In the genomic region with DNA sequence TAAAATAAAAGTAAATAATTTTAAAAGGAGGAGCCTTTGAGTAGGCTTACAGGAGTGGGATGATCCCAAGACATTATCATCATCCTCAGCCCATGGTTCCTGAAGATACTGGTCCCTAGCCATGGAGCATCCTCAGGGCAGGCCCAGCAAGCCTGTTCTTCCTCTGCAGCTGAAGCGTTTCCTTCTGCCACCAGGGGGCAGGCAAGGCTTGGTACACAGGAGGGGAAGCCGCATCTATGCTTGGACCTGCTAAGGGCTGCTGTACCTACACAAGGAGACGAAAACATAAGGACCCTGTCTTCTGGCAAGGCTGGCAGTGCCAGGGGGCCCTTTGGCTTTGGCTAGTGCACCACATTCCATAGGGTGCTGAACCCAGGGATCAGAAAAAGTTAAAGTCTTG, we compare ENCODE assay signal across 8 mouse cellular contexts. TPM values are rescaled to one million over a fixed set of nuclear protein-coding genes. Genes with fewer than 3 reads are reported as not detected.
DNase-seq lines count a peak whose midpoint lies in the region; ATAC-seq and TF ChIP-seq lines count a peak whose summit lies in the region.

No protein-coding gene starts in this region.

- H3K27ac ChIP-seq in heart, adult 2 months = no peak overlapping the region
- no peak overlapping the region for H3K27ac ChIP-seq in forebrain, embryonic 14.5 days (ENCODE audit: low read depth, low read length)
- H3K27ac ChIP-seq in limb, embryonic 12.5 days = no peak overlapping the region
- H3K27ac ChIP-seq in stomach, embryonic 16.5 days (ENCODE audit: low read length) = no peak overlapping the region

- H3K4me3 ChIP-seq in heart, adult 2 months = no peak overlapping the region
- H3K4me3 ChIP-seq in forebrain, embryonic 14.5 days (ENCODE audit: low read depth, low read length) = no peak overlapping the region
- no peak overlapping the region for H3K4me3 ChIP-seq in limb, embryonic 12.5 days (replicated peaks)
- H3K4me3 ChIP-seq in stomach, embryonic 16.5 days (replicated peaks; ENCODE audit: low read length) = no peak overlapping the region

- H3K4me2 ChIP-seq in forebrain, embryonic 14.5 days (ENCODE audit: low read length) = no peak overlapping the region
- no peak overlapping the region for H3K4me2 ChIP-seq in limb, embryonic 12.5 days
- no peak overlapping the region for H3K4me2 ChIP-seq in stomach, embryonic 16.5 days (ENCODE audit: low read depth, low read length)

- ATAC-seq in forebrain, embryonic 14.5 days = peak; percentile 38
- 0 out of 2 replicates have a peak, but pooled peaks have one; percentile 29 for ATAC-seq in limb, embryonic 12.5 days (ENCODE audit: insufficient number of reproducible peaks, insufficient read depth, low FRiP score, low TSS enrichment, low read depth)
- ATAC-seq in stomach, embryonic 16.5 days (ENCODE audit: insufficient read depth, low FRiP score) = 0 out of 2 replicates have a peak, but pooled peaks have one; percentile 44

- H3K36me3 ChIP-seq in heart, adult 2 months (ENCODE audit: control insufficient read depth, insufficient read depth, low read length) = no peaks in the 10 kb centered on the region
- no peaks in the 10 kb centered on the region for H3K36me3 ChIP-seq in forebrain, embryonic 14.5 days (ENCODE audit: control insufficient read depth, insufficient read depth, low read length)
- no peaks in the 10 kb centered on the region for H3K36me3 ChIP-seq in limb, embryonic 12.5 days
- no peaks in the 10 kb centered on the region for H3K36me3 ChIP-seq in stomach, embryonic 16.5 days (ENCODE audit: control insufficient read depth, insufficient read depth, low read length)

- WGBS in heart, adult 2 months = 8% methylated on average over 3 of the region's 3 CpGs
- WGBS in forebrain, embryonic 14.5 days = 8% methylated on average over 3 of the region's 3 CpGs
- WGBS in limb, embryonic 12.5 days = 13% methylated on average over 3 of the region's 3 CpGs
- WGBS in stomach, embryonic 16.5 days = 1% methylated on average over 3 of the region's 3 CpGs

- TF ChIP-seq POLR2A in heart, adult 2 months (IDR thresholded peaks at IDR 0.05; ENCODE audit: insufficient read depth, low read depth, low read length) = no peak

- peak; percentile 92 for TF ChIP-seq CTCF in heart, adult 2 months (IDR thresholded peaks at IDR 0.05)

- DNase-seq in heart, adult 2 months = peak; percentile 61 to 78
- no peak for DNase-seq in heart, postnatal 25 days (ENCODE audit: low spot score)
- peak; percentile 28 for DNase-seq in c-Kit-positive CD71-positive TER-119-positive erythroid progenitor cells, embryonic 14.5 days (ENCODE audit: low spot score)
- DNase-seq in forebrain, embryonic 14.5 days (ENCODE audit: low spot score) = peak; percentile 85
- peak; percentile 80 for DNase-seq in induced T-regulatory cell, adult 2 months (ENCODE audit: low read depth)
- DNase-seq in natural killer cell, adult 2 months (ENCODE audit: low spot score in 2 of 2) = peak; percentile 47 to 74

- intact Hi-C loops in heart, adult 2 months (cut with DNase I) = loop anchor here (1.0 to 2.0 kb wide), 2 partner anchors 53 to 160 kb away; no protein-coding TSS in a partner anchor
- intact Hi-C loops in heart, postnatal 25 days (cut with DNase I) = loop anchor here (1.0 kb wide), 1 partner anchor 52 kb away; no protein-coding TSS in a partner anchor

- H3K27me3 ChIP-seq in heart, adult 2 months (ENCODE audit: control insufficient read depth, insufficient read depth, low read length) = no peaks in the 10 kb centered on the region
- H3K27me3 ChIP-seq in forebrain, embryonic 14.5 days (replicated peaks; ENCODE audit: control insufficient read depth, insufficient read depth, low read length) = peaks cover 21% of the 10 kb centered on the region; the same call in 1 of the 2 replicates
- peaks cover 15% of the 10 kb centered on the region; the same call in 1 of the 2 replicates for H3K27me3 ChIP-seq in limb, embryonic 12.5 days
- no peaks in the 10 kb centered on the region for H3K27me3 ChIP-seq in stomach, embryonic 16.5 days (ENCODE audit: control insufficient read depth, insufficient read depth, low read length)

- H3K79me2 ChIP-seq in heart, adult 2 months (replicated peaks; ENCODE audit: control insufficient read depth, insufficient read depth, low read length) = no peaks in the 10 kb centered on the region

- H3K4me1 ChIP-seq in heart, adult 2 months (ENCODE audit: control insufficient read depth, insufficient read depth, low read length) = no peaks in the 10 kb centered on the region
- H3K4me1 ChIP-seq in forebrain, embryonic 14.5 days (ENCODE audit: control insufficient read depth, insufficient read depth, low read length) = peaks cover 12% of the 10 kb centered on the region
- H3K4me1 ChIP-seq in limb, embryonic 12.5 days (replicated peaks) = no peaks in the 10 kb centered on the region
- no peaks in the 10 kb centered on the region for H3K4me1 ChIP-seq in stomach, embryonic 16.5 days (ENCODE audit: control insufficient read depth, insufficient read depth, low read length)

- H3K9me3 ChIP-seq in forebrain, embryonic 14.5 days (replicated peaks; ENCODE audit: control insufficient read depth, low read length) = no peaks in the 10 kb centered on the region
- no peaks in the 10 kb centered on the region for H3K9me3 ChIP-seq in limb, embryonic 12.5 days
- H3K9me3 ChIP-seq in stomach, embryonic 16.5 days (replicated peaks; ENCODE audit: control insufficient read depth, low read length) = no peaks in the 10 kb centered on the region

- TF ChIP-seq EP300 in heart, adult 2 months (IDR thresholded peaks at IDR 0.05; ENCODE audit: insufficient read depth, low read depth, low read length) = 0 out of 2 replicates have a peak, but pooled peaks have one; percentile 47

- no peak overlapping the region for H3K9ac ChIP-seq in heart, adult 2 months (ENCODE audit: low read depth, low read length)
- H3K9ac ChIP-seq in forebrain, embryonic 14.5 days (ENCODE audit: low read length) = no peak overlapping the region
- no peak overlapping the region for H3K9ac ChIP-seq in limb, embryonic 12.5 days (replicated peaks)
- H3K9ac ChIP-seq in stomach, embryonic 16.5 days (ENCODE audit: low read length) = no peak overlapping the region

RNA-seq across cellular contexts. Expression of gene Wfs1, which starts 40.2 kb away (rescaled TPM):
- total RNA-seq in heart, adult 2 months (2021) = 10 to 100 TPM; 82.3 to 99.7 TPM
- 72.3 and 73.8 TPM in 2 replicates for polyA plus RNA-seq in heart, adult 2 months (2012; rRNA removed)
- 100 to 1,000 TPM in 1 of 2 experiments, 10 to 100 TPM in 1; 79.0 to 107 TPM for total RNA-seq in heart, postnatal 25 days (2021)
- 3.7 and 6.3 TPM in 2 replicates for polyA plus RNA-seq in forebrain, embryonic 14.5 days (2014; fragmentation: Nextera tagmentation; extraction: Ambion mirVana)
- polyA plus RNA-seq in limb, embryonic 12.5 days (2016; fragmentation: Nextera tagmentation; extraction: Ambion mirVana) = 7.5 and 8.0 TPM in 2 replicates
- 13.1 and 15.4 TPM in 2 replicates for polyA plus RNA-seq in stomach, embryonic 16.5 days (2015; fragmentation: Nextera tagmentation; extraction: Ambion mirVana)
